Mouse (Mus musculus) neural tube, embryonic 13.5 days (tissue): ENCODE measurements around the gene Naa38. TPM values are rescaled to one million over a fixed set of nuclear protein-coding genes. Genes with fewer than 3 reads are reported as not detected.

ENCODE experiments used
- ATAC-seq: fragments of 200-750 bp; cut with Nextera tagmentation; 2 replicates; pipeline ENCODE4 v1.8.0; 2017; ENCODE audit warnings: low read depth, mild to moderate bottlenecking, moderate TSS enrichment, moderate library complexity
- H3K27ac ChIP-seq: fragments of 300-500 bp; sonication (generic); replicated peaks from 2 replicates; pipeline ENCODE4 v1.5.1; 2015; ENCODE audit warnings: moderate library complexity, mild to moderate bottlenecking, inconsistent platforms
- H3K27me3 ChIP-seq: fragments of 300-500 bp; sonication (generic); 2 replicates; pipeline ENCODE4 v1.6.1; 2015; ENCODE audit warnings: mild to moderate bottlenecking, inconsistent platforms
- H3K36me3 ChIP-seq: fragments of 300-500 bp; sonication (generic); 2 replicates; pipeline ENCODE4 v1.6.1; 2015; ENCODE audit warnings: mild to moderate bottlenecking, inconsistent platforms
- H3K4me1 ChIP-seq: fragments of 300-500 bp; sonication (generic); replicated peaks from 2 replicates; pipeline ENCODE4 v1.6.1; 2015; ENCODE audit warnings: inconsistent platforms
- H3K4me2 ChIP-seq: fragments of 300-500 bp; sonication (generic); 2 replicates; pipeline ENCODE4 v1.6.1; 2015; ENCODE audit warnings: inconsistent platforms, mild to moderate bottlenecking, moderate library complexity
- H3K4me3 ChIP-seq: fragments of 300-500 bp; sonication (generic); 2 replicates; pipeline ENCODE4 v1.5.1; 2015; ENCODE audit warnings: mild to moderate bottlenecking, inconsistent platforms
- H3K9ac ChIP-seq: fragments of 300-500 bp; sonication (generic); 2 replicates; pipeline ENCODE4 v1.6.1; 2015; ENCODE audit warnings: moderate library complexity, mild to moderate bottlenecking, inconsistent platforms
- H3K9me3 ChIP-seq: fragments of 300-500 bp; sonication (generic); 2 replicates; pipeline ENCODE4 v1.6.1; 2016; ENCODE audit warnings: inconsistent platforms
- WGBS: fragments of 180-500 bp; shearing (Covaris S2); methylation state at CpG from one replicate; pipeline ENCODE4 v1.1.7; 2015; 5-methylcytosine and 5-hydroxymethylcytosine counted together
- polyA plus RNA-seq: library from polyadenylated mRNA; unstranded; fragments of >200 nt; fragmentation: Nextera tagmentation; extraction: Ambion mirVana; gene quantifications from 2 replicates; pipeline ENCODE4 v1.2.1, GENCODE M21; 2015

The Naa38 gene
- polyA plus RNA-seq, 1 experiment from 2014 or later: 117 TPM

- Histone ChIP-seq H3K9me3 (no peaks in the 10 kb centered on the region), H3K36me3 (peaks cover 42% of the 10 kb centered on the region), H3K9ac (peak overlapping the region; percentile 83), H3K27ac (peak overlapping the region; percentile 97), H3K4me3 (peak overlapping the region; percentile 54), H3K4me2 (peak overlapping the region; percentile 80), H3K4me1 (peaks cover 39% of the 10 kb centered on the region), H3K27me3 (peaks cover 16% of the 10 kb centered on the region)
- WGBS: 31% methylated on average over 11 of the region's 11 CpGs
- ATAC-seq: no peak
Measured at GRCm38 (mm10) chr11:69396772-69397171, 1.5 kb downstream of the Naa38 start.

GRCm38 (mm10) chr11:69397581-69398057 is 2.3 kb downstream of the Naa38 start:
- Histone ChIP-seq H3K4me2 (peak overlapping the region; percentile 80), H3K4me3 (peak overlapping the region; percentile 54), H3K4me1 (peaks cover 39% of the 10 kb centered on the region), H3K36me3 (peaks cover 45% of the 10 kb centered on the region), H3K27me3 (peaks cover 16% of the 10 kb centered on the region), H3K9me3 (no peaks in the 10 kb centered on the region), H3K9ac (peak overlapping the region; percentile 53), H3K27ac (peak overlapping the region; percentile 97)
- no peak for ATAC-seq
- 12% methylated on average over 24 of the region's 24 CpGs for WGBS

- WGBS: 8% methylated on average over 16 of the region's 16 CpGs
- ATAC-seq: no peak
- Histone ChIP-seq H3K9ac (peak within 1 kb of the TSS; percentile 83), H3K36me3 (peaks cover 50% of the 10 kb centered on the region), H3K4me2 (peak within 1 kb of the TSS; percentile 80), H3K9me3 (no peaks in the 10 kb centered on the region), H3K27ac (peak within 1 kb of the TSS; percentile 97), H3K27me3 (peaks cover 16% of the 10 kb centered on the region), H3K4me1 (peaks cover 39% of the 10 kb centered on the region), H3K4me3 (peak within 1 kb of the TSS; percentile 54)
Measured at GRCm38 (mm10) chr11:69398059-69398458, 2.8 kb downstream of the Naa38 start, which contains the start of gene Tmem88. TSS of gene Tmem88 (minus strand) at chr11:69398234.

- H3K4me3 ChIP-seq: 0 out of 2 replicates have a peak overlapping the region, but pooled peaks have one; percentile 54
- H3K9me3 ChIP-seq: no peaks in the 10 kb centered on the region
- no peak for ATAC-seq
- WGBS: 20% methylated on average over 21 of the region's 21 CpGs
- peak overlapping the region; percentile 80 for H3K4me2 ChIP-seq
- H3K9ac ChIP-seq: no peak overlapping the region
- H3K36me3 ChIP-seq: peaks cover 56% of the 10 kb centered on the region
- no peak overlapping the region for H3K27ac ChIP-seq
- peaks cover 16% of the 10 kb centered on the region for H3K27me3 ChIP-seq
- H3K4me1 ChIP-seq: peaks cover 39% of the 10 kb centered on the region
Measured at GRCm38 (mm10) chr11:69398486-69399200, 3.4 kb downstream of the Naa38 start.

- H3K9ac ChIP-seq: 0 out of 2 replicates have a peak overlapping the region, but pooled peaks have one; percentile 26
- peaks cover 16% of the 10 kb centered on the region for H3K27me3 ChIP-seq
- peaks cover 34% of the 10 kb centered on the region for H3K4me1 ChIP-seq
- H3K27ac ChIP-seq: no peak overlapping the region
- no peak overlapping the region for H3K4me2 ChIP-seq
- ATAC-seq: no peak
- no peaks in the 10 kb centered on the region for H3K9me3 ChIP-seq
- H3K4me3 ChIP-seq: no peak overlapping the region
- peaks cover 64% of the 10 kb centered on the region for H3K36me3 ChIP-seq
- WGBS: 16% methylated on average over 66 of the region's 66 CpGs
Measured at GRCm38 (mm10) chr11:69399201-69400082, 4.2 kb downstream of the Naa38 start.

GRCm38 (mm10) chr11:69400083-69400850 is 5.0 kb downstream of the Naa38 start:
- ATAC-seq: no peak
- WGBS: 81% methylated on average over 25 of the region's 25 CpGs
- H3K9ac ChIP-seq: 0 out of 2 replicates have a peak overlapping the region, but pooled peaks have one; percentile 26

GRCm38 (mm10) chr11:69401210-69401637 is 5.9 kb downstream of the Naa38 start:
- Histone ChIP-seq H3K9me3 (no peaks in the 10 kb centered on the region), H3K27ac (peak overlapping the region; percentile 24; the same call in 1 of the 2 replicates), H3K4me1 (peaks cover 31% of the 10 kb centered on the region), H3K36me3 (peaks cover 82% of the 10 kb centered on the region), H3K9ac (0 out of 2 replicates have a peak overlapping the region, but pooled peaks have one; percentile 2), H3K4me3 (no peak overlapping the region), H3K27me3 (peaks cover 16% of the 10 kb centered on the region), H3K4me2 (no peak overlapping the region)
- peak; percentile 77 for ATAC-seq
- 13% methylated on average over 22 of the region's 22 CpGs for WGBS

More at GRCm38 (mm10) chr11:69400083-69400850, 5.0 kb downstream of the Naa38 start:
- peaks cover 16% of the 10 kb centered on the region for H3K27me3 ChIP-seq
- H3K9me3 ChIP-seq: no peaks in the 10 kb centered on the region
- no peak overlapping the region for H3K4me2 ChIP-seq
- peaks cover 72% of the 10 kb centered on the region for H3K36me3 ChIP-seq
- no peak overlapping the region for H3K27ac ChIP-seq
- peaks cover 33% of the 10 kb centered on the region for H3K4me1 ChIP-seq
- H3K4me3 ChIP-seq: no peak overlapping the region

GRCm38 (mm10) chr11:69401987-69402386 is 6.7 kb downstream of the Naa38 start:
- Histone ChIP-seq H3K27me3 (peaks cover 16% of the 10 kb centered on the region), H3K4me1 (peaks cover 24% of the 10 kb centered on the region), H3K4me3 (no peak overlapping the region), H3K9me3 (no peaks in the 10 kb centered on the region), H3K4me2 (no peak overlapping the region), H3K9ac (no peak overlapping the region), H3K36me3 (peaks cover 89% of the 10 kb centered on the region), H3K27ac (no peak overlapping the region)
- no peak for ATAC-seq
- 86% methylated on average over 12 of the region's 12 CpGs for WGBS

GRCm38 (mm10) chr11:69403691-69404594 is 8.7 kb downstream of the Naa38 start:
- Histone ChIP-seq H3K36me3 (peaks cover 90% of the 10 kb centered on the region), H3K4me1 (peaks cover 25% of the 10 kb centered on the region), H3K4me2 (no peak overlapping the region), H3K27ac (no peak overlapping the region), H3K9ac (no peak overlapping the region), H3K4me3 (no peak overlapping the region), H3K9me3 (no peaks in the 10 kb centered on the region), H3K27me3 (peaks cover 16% of the 10 kb centered on the region)
- no peak for ATAC-seq
- WGBS: 94% methylated on average over 34 of the region's 38 CpGs

- H3K4me1 ChIP-seq: peaks cover 30% of the 10 kb centered on the region
- no peak overlapping the region for H3K9ac ChIP-seq
- H3K9me3 ChIP-seq: no peaks in the 10 kb centered on the region
- peaks cover 83% of the 10 kb centered on the region for H3K36me3 ChIP-seq
- H3K4me2 ChIP-seq: no peak overlapping the region
- no peak overlapping the region for H3K4me3 ChIP-seq
- no peak for ATAC-seq
- WGBS: 92% methylated on average over 21 of the region's 24 CpGs
- peaks cover 14% of the 10 kb centered on the region for H3K27me3 ChIP-seq
- H3K27ac ChIP-seq: no peak overlapping the region
Measured at GRCm38 (mm10) chr11:69404595-69405396, 9.5 kb downstream of the Naa38 start.
